Mouse (Mus musculus) forebrain, embryonic 15.5 days (tissue): ENCODE results near the gene Zfp575. TPM values are rescaled to one million over a fixed set of nuclear protein-coding genes. Genes with fewer than 3 reads are reported as not detected.

ENCODE experiments used
- ATAC-seq: fragments of 200-750 bp; cut with Nextera tagmentation; replicated peaks from 2 replicates; pipeline ENCODE4 v1.8.0; 2017; ENCODE audit warnings: mild to moderate bottlenecking, moderate TSS enrichment, moderate library complexity
- H3K27ac ChIP-seq: fragments of 300-500 bp; sonication (generic); replicated peaks from 2 replicates; pipeline ENCODE4 v1.5.1; 2015; ENCODE audit warnings: mild to moderate bottlenecking, inconsistent platforms
- H3K27me3 ChIP-seq: fragments of 300-500 bp; sonication (generic); 2 replicates; pipeline ENCODE4 v1.6.1; 2015; ENCODE audit warnings: inconsistent platforms
- H3K36me3 ChIP-seq: fragments of 300-500 bp; sonication (generic); 2 replicates; pipeline ENCODE4 v1.6.1; 2015; ENCODE audit warnings: mild to moderate bottlenecking, inconsistent platforms
- H3K4me1 ChIP-seq: fragments of 300-500 bp; sonication (generic); 2 replicates; pipeline ENCODE4 v1.6.1; 2015; ENCODE audit warnings: inconsistent platforms
- H3K4me2 ChIP-seq: fragments of 300-500 bp; sonication (generic); replicated peaks from 2 replicates; pipeline ENCODE4 v1.6.1; 2015; ENCODE audit warnings: mild to moderate bottlenecking, inconsistent platforms
- H3K4me3 ChIP-seq: fragments of 300-500 bp; sonication (generic); 2 replicates; pipeline ENCODE4 v1.5.1; 2015; ENCODE audit warnings: mild to moderate bottlenecking, inconsistent platforms
- H3K9ac ChIP-seq: fragments of 300-500 bp; sonication (generic); replicated peaks from 2 replicates; pipeline ENCODE4 v1.6.1; 2015; ENCODE audit warnings: mild to moderate bottlenecking, inconsistent platforms
- H3K9me3 ChIP-seq: fragments of 300-500 bp; sonication (generic); 2 replicates; pipeline ENCODE4 v1.6.1; 2016; ENCODE audit warnings: inconsistent platforms
- WGBS: fragments of 180-500 bp; shearing (Covaris S2); methylation state at CpG from one replicate; pipeline ENCODE4 v1.1.7; 2015; ENCODE audit warnings: mixed read lengths; 5-methylcytosine and 5-hydroxymethylcytosine counted together
- polyA plus RNA-seq: library from polyadenylated mRNA; unstranded; fragments of >200 nt; fragmentation: Nextera tagmentation; extraction: Ambion mirVana; gene quantifications from 2 replicates; pipeline ENCODE4 v1.2.1, GENCODE M21; 2015

The Zfp575 gene
- polyA plus RNA-seq, 1 experiment from 2014 or later, result 11.6 TPM

GRCm38 (mm10) chr7:24551985-24552759 lies 35.3 kb downstream of the Zfp575 start:
- Histone ChIP-seq H3K4me1 (peaks cover 10% of the 10 kb centered on the region), H3K9me3 (no peaks in the 10 kb centered on the region), H3K9ac (no peak overlapping the region), H3K27ac (no peak overlapping the region), H3K36me3 (peaks cover 23% of the 10 kb centered on the region), H3K4me2 (no peak overlapping the region), H3K27me3 (no peaks in the 10 kb centered on the region), H3K4me3 (no peak overlapping the region)
- no peak for ATAC-seq
- 92% methylated on average over 12 of the region's 12 CpGs for WGBS

GRCm38 (mm10) chr7:24547534-24548036 lies 39.9 kb downstream of the Zfp575 start:
- Histone ChIP-seq H3K4me2 (peak overlapping the region; percentile 53), H3K27ac (peak overlapping the region; percentile 66), H3K27me3 (no peaks in the 10 kb centered on the region), H3K4me1 (peaks cover 15% of the 10 kb centered on the region), H3K9ac (peak overlapping the region; percentile 88), H3K36me3 (peaks cover 14% of the 10 kb centered on the region), H3K9me3 (no peaks in the 10 kb centered on the region), H3K4me3 (peak overlapping the region; percentile 93)
- ATAC-seq, result no peak; the same call in 1 of the 2 replicates
- WGBS, result 20% methylated on average over 13 of the region's 13 CpGs

- H3K4me3 ChIP-seq, result peak overlapping the region; percentile 93
- under 1% methylated on average over 55 of the region's 57 CpGs for WGBS
- peak overlapping the region; percentile 88 for H3K9ac ChIP-seq
- H3K4me1 ChIP-seq, result peaks cover 15% of the 10 kb centered on the region
- no peaks in the 10 kb centered on the region for H3K27me3 ChIP-seq
- peaks cover 9% of the 10 kb centered on the region for H3K36me3 ChIP-seq
- peak; percentile 97 for ATAC-seq
- peak overlapping the region; percentile 53 for H3K4me2 ChIP-seq
- H3K27ac ChIP-seq, result peak overlapping the region; percentile 66
- H3K9me3 ChIP-seq, result no peaks in the 10 kb centered on the region
Observed at GRCm38 (mm10) chr7:24546634-24547389, 40.6 kb downstream of the Zfp575 start.

GRCm38 (mm10) chr7:24546068-24546614 lies 41.3 kb downstream of the Zfp575 start, which contains the start of the genes Pinlyp and Xrcc1:
Gene Pinlyp (minus strand): TSS chr7:24546118.
Gene Xrcc1 (plus strand): TSS chr7:24546289.
- Histone ChIP-seq H3K9ac (peak within 1 kb of the TSS; percentile 88), H3K27ac (peak within 1 kb of the TSS; percentile 66), H3K4me1 (peaks cover 15% of the 10 kb centered on the region), H3K36me3 (peaks cover 9% of the 10 kb centered on the region), H3K9me3 (no peaks in the 10 kb centered on the region), H3K27me3 (no peaks in the 10 kb centered on the region), H3K4me3 (peak within 1 kb of the TSS; percentile 93), H3K4me2 (peak within 1 kb of the TSS; percentile 53)
- WGBS, result 37% methylated on average over 13 of the region's 13 CpGs
- ATAC-seq, result peak; percentile 15; the same call in 1 of the 2 replicates

GRCm38 (mm10) chr7:24544506-24544905 lies 42.9 kb downstream of the Zfp575 start:
- Histone ChIP-seq H3K4me2 (no peak overlapping the region), H3K9me3 (no peaks in the 10 kb centered on the region), H3K9ac (no peak overlapping the region), H3K4me3 (no peak overlapping the region), H3K27ac (no peak overlapping the region), H3K4me1 (peaks cover 15% of the 10 kb centered on the region), H3K27me3 (no peaks in the 10 kb centered on the region), H3K36me3 (peaks cover 4% of the 10 kb centered on the region)
- WGBS, result 88% methylated on average over 2 of the region's 2 CpGs
- ATAC-seq, result no peak

- H3K36me3 ChIP-seq, result peaks cover 16% of the 10 kb centered on the region
- 98% methylated on average over 4 of the region's 4 CpGs for WGBS
- H3K27ac ChIP-seq, result no peak overlapping the region
- peaks cover 11% of the 10 kb centered on the region for H3K4me1 ChIP-seq
- no peaks in the 10 kb centered on the region for H3K9me3 ChIP-seq
- no peak overlapping the region for H3K4me3 ChIP-seq
- no peak for ATAC-seq
- no peak overlapping the region for H3K9ac ChIP-seq
- no peaks in the 10 kb centered on the region for H3K27me3 ChIP-seq
- H3K4me2 ChIP-seq, result no peak overlapping the region
Observed at GRCm38 (mm10) chr7:24539686-24540085, 47.8 kb downstream of the Zfp575 start.

GRCm38 (mm10) chr7:24538701-24539100 lies 48.7 kb downstream of the Zfp575 start:
- peaks cover 21% of the 10 kb centered on the region for H3K4me1 ChIP-seq
- WGBS, result 82% methylated on average over 5 of the region's 5 CpGs
- peaks cover 26% of the 10 kb centered on the region for H3K36me3 ChIP-seq
- H3K4me3 ChIP-seq, result no peak overlapping the region
- H3K9ac ChIP-seq, result no peak overlapping the region
- ATAC-seq, result no peak
- H3K27ac ChIP-seq, result no peak overlapping the region
- no peak overlapping the region for H3K4me2 ChIP-seq
- H3K9me3 ChIP-seq, result no peaks in the 10 kb centered on the region
- H3K27me3 ChIP-seq, result no peaks in the 10 kb centered on the region

GRCm38 (mm10) chr7:24538154-24538553 lies 49.3 kb downstream of the Zfp575 start:
- no peak for ATAC-seq

GRCm38 (mm10) chr7:24537591-24537990 lies 49.9 kb downstream of the Zfp575 start:
- Histone ChIP-seq H3K27ac (no peak overlapping the region), H3K4me2 (no peak overlapping the region), H3K36me3 (peaks cover 33% of the 10 kb centered on the region), H3K9me3 (no peaks in the 10 kb centered on the region), H3K9ac (no peak overlapping the region), H3K27me3 (no peaks in the 10 kb centered on the region), H3K4me3 (no peak overlapping the region), H3K4me1 (peaks cover 30% of the 10 kb centered on the region)
- WGBS, result 84% methylated on average over 5 of the region's 5 CpGs
- no peak for ATAC-seq

More at GRCm38 (mm10) chr7:24538154-24538553, 49.3 kb downstream of the Zfp575 start:
- Histone ChIP-seq H3K4me2 (no peak overlapping the region), H3K36me3 (peaks cover 32% of the 10 kb centered on the region), H3K27me3 (no peaks in the 10 kb centered on the region), H3K27ac (0 out of 2 replicates have a peak overlapping the region, but pooled peaks have one; percentile 15), H3K4me1 (peaks cover 26% of the 10 kb centered on the region), H3K9ac (no peak overlapping the region), H3K9me3 (no peaks in the 10 kb centered on the region), H3K4me3 (no peak overlapping the region)
- 38% methylated on average over 5 of the region's 5 CpGs for WGBS

- no peak for ATAC-seq
- WGBS, result 83% methylated on average over 4 of the region's 4 CpGs
- Histone ChIP-seq H3K27ac (no peak overlapping the region), H3K4me3 (no peak overlapping the region), H3K36me3 (peaks cover 33% of the 10 kb centered on the region), H3K9me3 (no peaks in the 10 kb centered on the region), H3K9ac (no peak overlapping the region), H3K27me3 (no peaks in the 10 kb centered on the region), H3K4me2 (no peak overlapping the region), H3K4me1 (peaks cover 35% of the 10 kb centered on the region)
Observed at GRCm38 (mm10) chr7:24537081-24537480, 50.4 kb downstream of the Zfp575 start.

GRCm38 (mm10) chr7:24534301-24534700 lies 53.1 kb downstream of the Zfp575 start:
- no peaks in the 10 kb centered on the region for H3K9me3 ChIP-seq
- no peak overlapping the region for H3K9ac ChIP-seq
- H3K27me3 ChIP-seq, result no peaks in the 10 kb centered on the region
- no peak overlapping the region for H3K27ac ChIP-seq
- H3K4me1 ChIP-seq, result peaks cover 47% of the 10 kb centered on the region
- no peak for ATAC-seq
- WGBS, result 33% methylated on average over 19 of the region's 19 CpGs
- peaks cover 33% of the 10 kb centered on the region for H3K36me3 ChIP-seq
- H3K4me2 ChIP-seq, result 0 out of 2 replicates have a peak overlapping the region, but pooled peaks have one; percentile 9
- 0 out of 2 replicates have a peak overlapping the region, but pooled peaks have one; percentile 2 for H3K4me3 ChIP-seq
